Mouse (Mus musculus): Measurements from ENCODE around the gene Pcyt2.
A peak's percentile ranks its signal among the peaks of the same experiment; 100 is the strongest.

Gene Pcyt2

GRCm38 (mm10) chr11:120617519-120618112 lies at the start of gene Pcyt2:
Pcyt2 (minus strand) TSS chr11:120617936.
- peak; percentile 85 to 86 for DNase-seq (ENCODE audit: low spot score in 2 of 2)

GRCm38 (mm10) chr11:120666617-120667016 lies 48.9 kb upstream of the Pcyt2 start:
- peak in 1 of 2 experiments; percentile 40 for DNase-seq (ENCODE audit: low spot score in 2 of 2)

DNA sequence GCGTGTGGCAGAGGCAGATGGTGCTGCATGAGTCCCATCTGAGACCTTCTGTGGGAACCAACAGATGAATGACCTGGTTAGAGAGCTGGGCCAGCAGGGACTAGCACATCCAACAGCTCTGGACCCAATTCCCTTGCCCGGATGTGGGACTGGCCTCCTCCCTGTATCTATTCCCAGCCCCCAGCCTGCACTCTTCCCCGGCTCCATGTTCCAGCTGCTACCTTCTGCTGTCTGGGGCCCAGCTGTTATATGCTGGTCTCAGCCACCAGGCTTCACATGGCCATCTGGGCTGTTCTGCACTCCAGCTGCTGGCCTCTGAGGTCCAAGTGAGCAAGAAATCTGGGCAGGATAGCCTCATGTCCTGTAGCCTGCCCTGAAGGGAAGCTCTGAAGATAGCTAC lies 47.7 kb upstream of the Pcyt2 start:
- DNase-seq (ENCODE audit: low spot score in 2 of 2) = peak; percentile 84 to 87

- no peak for DNase-seq (ENCODE audit: low spot score in 2 of 2)
Measured at GRCm38 (mm10) chr11:120663714-120664113, 46.0 kb upstream of the Pcyt2 start.

DNA sequence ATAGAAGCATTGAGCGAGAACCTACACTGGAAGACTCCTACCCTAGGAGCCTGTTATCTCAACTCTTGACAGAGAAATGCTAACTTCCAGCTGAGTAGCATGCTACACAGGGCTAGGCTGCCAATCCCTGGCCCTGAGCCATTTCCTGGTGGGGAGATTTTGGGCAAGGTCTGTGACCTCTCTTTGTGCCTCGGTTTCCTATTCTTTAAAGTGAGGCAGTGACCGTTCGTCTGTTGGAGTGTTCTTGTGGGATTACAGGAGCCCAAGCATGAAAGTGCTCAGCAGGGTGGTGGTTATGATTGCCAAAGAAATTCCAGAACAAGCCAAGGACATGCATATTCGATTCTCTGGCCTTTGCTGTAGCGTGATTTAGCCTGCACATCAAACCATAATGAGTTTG lies 45.0 kb upstream of the Pcyt2 start:
- DNase-seq (ENCODE audit: low spot score in 2 of 2) = no peak

- no peak for DNase-seq (ENCODE audit: low spot score in 2 of 2)
Measured at GRCm38 (mm10) chr11:120661076-120661460, 43.3 kb upstream of the Pcyt2 start, which contains the start of gene Notum. Notum (minus strand) TSS chr11:120661175.

GRCm38 (mm10) chr11:120660301-120661075 lies 42.8 kb upstream of the Pcyt2 start:
- no peak for DNase-seq (ENCODE audit: low spot score in 2 of 2)

GRCm38 (mm10) chr11:120659509-120660300 lies 42.0 kb upstream of the Pcyt2 start:
- DNase-seq (ENCODE audit: low spot score in 2 of 2) = no peak

- DNase-seq (ENCODE audit: low spot score in 2 of 2) = peak; percentile 43 to 74
Measured at GRCm38 (mm10) chr11:120658876-120659410, 41.2 kb upstream of the Pcyt2 start.

DNA sequence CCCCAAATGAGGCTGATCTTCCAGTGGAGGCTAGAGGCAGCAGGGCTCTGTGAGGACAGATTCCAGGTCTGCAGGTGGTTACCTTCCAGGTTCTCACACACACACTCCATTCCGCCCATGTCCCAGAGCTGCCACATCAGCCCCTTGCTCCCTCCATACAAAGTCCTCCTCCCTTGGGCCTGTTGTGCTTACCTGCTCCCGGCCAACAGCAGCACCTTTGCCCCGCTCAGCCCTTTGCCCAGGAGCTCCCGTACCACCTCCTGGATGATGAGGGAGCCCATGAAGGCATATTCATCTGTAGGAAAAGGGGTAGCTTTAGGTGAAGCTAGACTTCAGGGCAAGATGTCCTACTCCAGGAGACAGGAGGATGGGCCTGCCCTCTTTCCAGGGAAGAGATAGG lies 39.6 kb upstream of the Pcyt2 start:
- DNase-seq (ENCODE audit: low spot score in 2 of 2) = no peak

DNA sequence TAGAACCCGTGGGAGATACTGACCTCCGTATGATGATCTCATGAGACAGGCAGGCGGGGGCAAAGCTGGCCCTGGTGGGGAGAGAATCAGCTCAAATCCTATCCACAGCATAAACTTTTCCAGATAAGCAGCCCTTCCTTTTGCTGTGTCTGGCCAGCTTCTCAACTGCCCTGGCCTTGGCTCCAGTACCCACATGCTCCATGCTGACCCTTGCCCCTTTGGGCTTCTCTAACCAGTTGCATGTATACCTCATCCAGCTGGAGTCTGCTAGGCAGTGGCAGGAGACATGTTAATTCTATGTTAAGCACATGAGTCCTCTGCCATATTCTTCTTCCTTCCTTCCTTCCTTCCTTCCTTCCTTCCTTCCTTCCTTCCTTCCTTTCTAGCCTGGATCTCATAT lies 37.0 kb upstream of the Pcyt2 start:
- DNase-seq (ENCODE audit: low spot score in 2 of 2) = no peak

GRCm38 (mm10) chr11:120651872-120652271 lies 34.1 kb upstream of the Pcyt2 start:
- DNase-seq (ENCODE audit: low spot score in 2 of 2) = no peak

DNA sequence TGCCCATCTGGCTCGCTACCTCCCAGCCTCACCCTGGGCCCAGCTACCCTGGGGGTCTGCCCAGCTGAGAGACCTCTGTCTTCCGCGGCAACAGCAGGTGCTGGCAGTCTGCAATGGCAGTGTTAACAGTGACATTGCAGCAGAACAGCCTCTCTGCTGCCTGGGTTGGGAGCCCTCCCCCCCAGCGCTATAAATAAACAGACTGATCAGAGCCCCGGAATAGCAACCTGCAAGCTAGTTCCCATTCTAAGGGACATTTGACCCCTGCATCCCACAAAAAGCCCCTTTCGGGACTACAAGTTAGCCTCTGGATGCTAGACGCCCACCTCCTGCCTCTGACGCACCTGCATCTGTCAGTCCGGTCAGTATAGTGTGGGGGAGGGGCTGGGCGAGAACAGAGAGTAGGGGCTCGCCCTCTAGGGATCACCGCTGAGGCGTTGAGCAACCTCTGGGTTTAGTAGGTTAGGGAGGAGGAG lies 30.3 kb upstream of the Pcyt2 start, which contains the start of gene Myadml2:
Gene Myadml2, minus strand, starts transcription at position 158 of the 476 bp plus-strand sequence.
- peak in 1 of 2 experiments; percentile 64 for DNase-seq (ENCODE audit: low spot score in 2 of 2)

DNA sequence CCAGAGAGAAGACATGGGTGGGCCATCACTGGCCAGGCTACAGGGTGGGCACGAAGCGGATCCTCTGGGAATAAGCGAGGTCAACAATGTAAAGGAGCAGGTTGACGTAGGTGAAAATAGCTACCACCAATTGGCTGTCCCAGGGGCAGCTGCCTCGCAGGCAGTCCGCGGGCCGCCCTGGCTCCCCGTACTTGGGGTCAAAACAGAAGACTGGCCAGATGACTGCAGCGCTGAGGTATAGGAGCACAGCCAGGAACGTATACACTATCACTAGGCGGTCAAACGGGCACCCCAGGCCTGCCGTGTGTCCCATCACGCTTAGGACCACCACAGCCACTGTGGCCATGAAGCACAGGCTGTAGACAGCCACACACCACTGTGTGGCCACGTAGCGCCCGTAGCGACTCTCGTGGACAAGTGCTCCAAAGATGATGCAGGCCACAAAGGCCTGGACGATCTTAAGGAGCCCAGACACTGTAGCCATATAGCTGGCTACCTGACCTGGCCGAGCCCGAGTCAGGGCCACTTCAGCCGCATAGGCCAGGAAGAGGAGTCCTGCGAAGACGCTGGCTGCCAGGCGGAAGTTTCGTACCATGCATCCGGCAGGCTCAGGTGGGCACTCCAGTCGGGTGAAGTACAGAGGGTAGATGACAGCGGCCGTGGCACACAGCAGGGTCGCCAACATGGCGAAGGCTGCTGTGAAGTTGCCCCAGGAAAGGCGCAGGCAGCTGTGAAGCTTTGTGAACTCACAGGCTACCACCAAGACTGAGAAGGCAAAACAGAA lies 29.5 kb upstream of the Pcyt2 start:
- no peak for DNase-seq (ENCODE audit: low spot score in 2 of 2)

DNA sequence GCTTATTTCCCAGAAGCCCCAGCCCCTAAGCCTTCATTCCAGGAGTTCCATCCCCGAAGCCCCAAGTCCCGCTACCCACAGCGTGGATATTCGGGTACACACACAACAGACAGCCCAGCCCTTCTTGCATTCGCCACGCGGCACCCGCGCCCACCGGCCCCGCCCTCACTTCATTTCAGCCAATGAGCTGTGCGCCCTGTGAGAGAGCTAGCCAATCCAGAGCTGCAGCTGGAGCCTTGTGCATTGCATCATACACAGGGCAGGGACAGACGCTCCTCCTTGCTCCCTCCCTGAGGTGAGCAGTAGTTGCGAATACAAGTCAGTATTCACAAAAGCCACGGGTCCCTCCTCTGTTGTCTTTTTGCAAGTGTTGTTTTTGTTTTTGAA lies 25.9 kb upstream of the Pcyt2 start, which contains the start of gene Pycr1:
Gene Pycr1, minus strand, starts transcription at position 169 of the 387 bp plus-strand sequence.
- peak; percentile 93 to 94 for DNase-seq (ENCODE audit: low spot score in 2 of 2)

- no peak for DNase-seq (ENCODE audit: low spot score in 2 of 2)
Measured at GRCm38 (mm10) chr11:120642939-120643600, 25.3 kb upstream of the Pcyt2 start.

DNA sequence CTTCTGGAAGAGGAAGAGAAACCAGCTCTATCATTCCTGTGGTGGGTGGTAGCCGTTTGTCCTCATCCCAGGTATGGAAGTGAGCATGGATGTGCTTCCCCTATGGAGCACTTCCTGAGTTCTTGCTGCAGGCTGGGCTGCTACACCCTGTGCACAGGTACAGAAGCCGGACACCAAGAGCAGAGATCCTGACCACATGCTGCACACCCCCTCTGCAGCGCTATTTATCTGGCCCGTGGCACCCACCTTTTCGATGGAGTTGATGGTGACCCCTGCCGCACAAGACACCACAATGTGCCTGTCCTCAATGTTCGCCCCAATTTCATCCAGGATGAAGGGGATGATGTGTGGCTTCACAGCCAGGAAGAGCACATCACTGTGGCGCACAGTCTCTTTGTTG lies 24.1 kb upstream of the Pcyt2 start:
- no peak for DNase-seq (ENCODE audit: low spot score in 2 of 2)

DNA sequence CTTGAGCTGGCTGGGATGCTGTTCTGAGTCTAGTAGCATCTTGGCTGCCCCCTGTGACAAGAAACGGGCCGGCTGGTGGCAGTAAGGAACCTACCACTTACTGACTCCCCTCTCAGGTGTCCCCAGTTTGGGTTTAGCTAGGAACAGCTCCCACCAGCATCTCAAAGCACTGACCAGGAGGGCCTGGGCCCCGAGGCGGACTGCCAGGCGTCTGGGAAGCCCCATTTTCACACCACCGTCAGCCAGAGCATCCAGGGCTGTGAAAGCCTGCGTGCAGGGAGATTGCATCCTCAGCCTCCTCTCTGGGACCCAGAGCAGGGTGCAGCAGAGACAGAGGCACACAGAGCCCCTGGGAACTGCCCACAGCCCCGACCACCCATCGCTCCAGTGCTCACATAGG lies 23.5 kb upstream of the Pcyt2 start:
- DNase-seq (ENCODE audit: low spot score in 2 of 2) = no peak

DNA sequence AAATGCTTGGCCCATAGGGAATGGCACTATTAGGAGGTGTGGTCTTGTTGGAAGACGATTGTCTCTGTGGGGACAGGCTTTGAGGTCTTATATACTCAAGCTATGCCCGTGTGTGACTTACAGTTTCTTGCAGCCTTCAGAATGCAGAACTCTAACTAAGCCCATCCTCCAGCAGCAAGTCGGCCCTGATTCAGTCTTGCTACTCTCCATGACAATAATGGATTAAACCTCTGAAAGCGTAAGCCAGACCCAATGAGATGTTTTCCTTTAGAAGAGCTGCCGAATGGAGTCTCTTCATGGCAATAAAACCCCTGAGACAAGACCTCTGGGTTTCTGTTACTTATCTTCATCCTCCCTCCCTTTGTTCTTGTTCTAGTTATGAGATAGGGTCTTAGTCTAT lies 17.1 kb upstream of the Pcyt2 start:
- no peak for DNase-seq (ENCODE audit: low spot score in 2 of 2)

DNA sequence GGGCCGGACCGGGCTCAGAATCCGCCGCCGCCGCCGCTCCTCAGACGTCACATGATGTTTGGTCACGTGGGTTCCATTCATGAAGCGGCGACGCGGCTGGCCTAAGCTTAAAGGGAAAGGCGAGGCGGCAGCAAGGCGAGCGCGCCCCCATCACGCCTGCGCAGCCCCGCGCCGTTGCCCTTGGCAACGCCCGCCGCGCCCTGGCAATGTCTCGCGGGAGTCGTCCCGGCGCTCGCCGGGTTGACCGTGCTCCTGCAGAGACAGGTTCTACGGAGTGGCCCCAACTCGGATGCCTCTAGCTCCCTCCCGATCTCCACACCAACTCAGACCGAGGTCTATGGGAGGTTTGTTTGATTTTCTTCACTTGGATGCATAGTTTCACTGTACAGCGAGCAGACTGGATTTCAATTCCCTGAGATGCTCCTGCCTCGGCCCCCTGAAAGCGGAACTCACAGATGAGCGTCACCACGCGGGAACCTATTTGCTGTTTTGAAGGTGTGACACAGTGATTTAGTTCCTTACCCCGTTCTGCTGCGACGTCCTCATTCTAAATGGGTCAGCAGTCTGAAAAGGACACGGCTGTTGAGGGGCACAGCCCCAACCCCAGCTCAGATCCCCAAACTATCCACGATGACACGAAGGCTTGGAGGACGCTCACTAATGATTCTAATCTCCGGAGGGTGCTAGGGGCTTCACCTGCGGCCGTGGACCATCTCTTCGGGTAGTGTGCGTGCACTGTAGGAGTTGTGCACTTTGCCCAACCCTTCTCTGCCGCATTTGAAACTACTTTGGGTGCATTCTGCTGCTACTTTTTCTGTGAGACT lies 16.0 kb upstream of the Pcyt2 start, which contains the start of gene Mafg:
Gene Mafg, minus strand, starts transcription at position 81 of the 824 bp plus-strand sequence.
- peak; percentile 90 to 91 for DNase-seq (ENCODE audit: low spot score in 2 of 2)

Data from heart, adult 9 months (tissue).